ENCODE assay signal across 8 mouse cellular contexts in genomic region chr6:124904161-124904981, GRCm38 (mm10). TPM values are rescaled to one million over a fixed set of nuclear protein-coding genes. Genes with fewer than 3 reads are reported as not detected.
A peak's percentile ranks its signal among the peaks of the same experiment; 100 is the strongest.
DNase-seq lines count a peak whose midpoint lies in the region; ATAC-seq and TF ChIP-seq lines count a peak whose summit lies in the region.

No protein-coding gene starts in this region.

- no peaks in the 10 kb centered on the region; a peak in 1 of 4 replicates for H3K36me3 ChIP-seq in MEL (ENCODE audit: control insufficient read depth in 1 of 2, insufficient read depth in 2 of 2, low read length in 2 of 2)
- no peaks in the 10 kb centered on the region for H3K36me3 ChIP-seq in forebrain, embryonic 12.5 days (replicated peaks)
- no peaks in the 10 kb centered on the region for H3K36me3 ChIP-seq in liver, postnatal 0 days (replicated peaks; ENCODE audit: insufficient read depth, low read length)
- no peaks in the 10 kb centered on the region for H3K36me3 ChIP-seq in neural tube, embryonic 15.5 days

- peaks cover 0 to 5% of the 10 kb centered on the region in 2 experiments; a peak in 3 of 4 replicates for H3K4me1 ChIP-seq in MEL (ENCODE audit: control insufficient read depth in 1 of 2, insufficient read depth in 2 of 2, low read length in 2 of 2)
- H3K4me1 ChIP-seq in forebrain, embryonic 12.5 days = peaks cover 23% of the 10 kb centered on the region
- H3K4me1 ChIP-seq in liver, postnatal 0 days (ENCODE audit: insufficient read depth) = peaks cover 3% of the 10 kb centered on the region; the same call in 1 of the 2 replicates
- H3K4me1 ChIP-seq in neural tube, embryonic 15.5 days = peaks cover 22% of the 10 kb centered on the region

- H3K4me2 ChIP-seq in forebrain, embryonic 12.5 days = peak overlapping the region; percentile 70
- H3K4me2 ChIP-seq in liver, postnatal 0 days (ENCODE audit: low read depth, low read length) = peak overlapping the region; percentile 96
- peak overlapping the region; percentile 80 for H3K4me2 ChIP-seq in neural tube, embryonic 15.5 days

- intact Hi-C loops in heart, postnatal 10 days (cut with DNase I) = loop anchor here (1.0 to 5.0 kb wide), 6 partner anchors 13 to 180 kb away; partner anchors contain the start of gene Zfp384

- WGBS in forebrain, embryonic 12.5 days = 5% methylated on average over 24 of the region's 24 CpGs
- 8% methylated on average over 24 of the region's 24 CpGs for WGBS in large intestine, adult 2 months
- 25% methylated on average over 23 of the region's 24 CpGs for WGBS in liver, postnatal 0 days (ENCODE audit: insufficient replicate concordance)
- 7% methylated on average over 24 of the region's 24 CpGs for WGBS in neural tube, embryonic 15.5 days

- TF ChIP-seq RAD21 in MEL (IDR thresholded peaks at IDR 0.05; ENCODE audit: low read depth, low read length) = no peak; the same call in 1 of the 2 replicates

- H3K27me3 ChIP-seq in MEL (ENCODE audit: control insufficient read depth in 1 of 2, insufficient read depth in 2 of 2, low read length in 2 of 2) = no peaks in the 10 kb centered on the region
- H3K27me3 ChIP-seq in forebrain, embryonic 12.5 days = peaks cover 10% of the 10 kb centered on the region
- peaks cover 7% of the 10 kb centered on the region; the same call in 1 of the 2 replicates for H3K27me3 ChIP-seq in liver, postnatal 0 days (ENCODE audit: insufficient read depth, low read length)
- H3K27me3 ChIP-seq in neural tube, embryonic 15.5 days (replicated peaks) = no peaks in the 10 kb centered on the region

- ATAC-seq in forebrain, embryonic 12.5 days (ENCODE audit: low FRiP score) = peak; percentile 76
- peak; percentile 76 for ATAC-seq in liver, postnatal 0 days
- peak; percentile 86 for ATAC-seq in neural tube, embryonic 15.5 days (ENCODE audit: low FRiP score)

- H3K79me2 ChIP-seq in MEL (ENCODE audit: control insufficient read depth, insufficient read depth, low read length, poor library complexity) = peaks cover 2% of the 10 kb centered on the region; the same call in 1 of the 2 replicates

- peak; percentile 54 to 70 (median 63); a peak in 5 of 6 replicates for TF ChIP-seq CTCF in MEL (IDR thresholded peaks at IDR 0.05 in 2 of 3, conservative IDR thresholded peaks at IDR 0.05 in 1 of 3; ENCODE audit: control insufficient read depth in 1 of 3, insufficient read depth in 1 of 3, low read depth in 2 of 3, low read length in 3 of 3, poor library complexity in 1 of 3, severe bottlenecking in 1 of 3)
- peak; percentile 73 for TF ChIP-seq CTCF in liver, postnatal 0 days (IDR thresholded peaks at IDR 0.05; ENCODE audit: low read depth)

- peak overlapping the region; percentile 76 for H3K9ac ChIP-seq in MEL (ENCODE audit: control insufficient read depth, low read depth, low read length, poor library complexity, severe bottlenecking)
- peak overlapping the region; percentile 78 for H3K9ac ChIP-seq in forebrain, embryonic 12.5 days
- peak overlapping the region; percentile 59 for H3K9ac ChIP-seq in liver, postnatal 0 days (replicated peaks)
- peak overlapping the region; percentile 67 for H3K9ac ChIP-seq in neural tube, embryonic 15.5 days (replicated peaks)

- peak overlapping the region; percentile 72 to 74 for H3K4me3 ChIP-seq in MEL (ENCODE audit: control insufficient read depth in 1 of 2, insufficient read depth in 1 of 2, low read depth in 2 of 2, low read length in 2 of 2)
- peak overlapping the region; percentile 45 for H3K4me3 ChIP-seq in forebrain, embryonic 12.5 days (replicated peaks)
- peak overlapping the region; percentile 70 for H3K4me3 ChIP-seq in liver, postnatal 0 days (ENCODE audit: low read depth, low read length)
- H3K4me3 ChIP-seq in neural tube, embryonic 15.5 days (replicated peaks) = peak overlapping the region; percentile 44

- peak overlapping the region; percentile 23 for H3K27ac ChIP-seq in MEL (ENCODE audit: control insufficient read depth, low read depth, low read length)
- peak overlapping the region; percentile 99 for H3K27ac ChIP-seq in forebrain, embryonic 12.5 days
- H3K27ac ChIP-seq in liver, postnatal 0 days (ENCODE audit: low read depth) = peak overlapping the region; percentile 83
- H3K27ac ChIP-seq in neural tube, embryonic 15.5 days (replicated peaks) = peak overlapping the region; percentile 99

- peak; percentile 88 for DNase-seq in MEL (ENCODE audit: low read depth, low spot score)
- DNase-seq in c-Kit-positive CD71-positive TER-119-positive erythroid progenitor cells, embryonic 14.5 days (ENCODE audit: low spot score) = peak; percentile 70
- DNase-seq in heart, postnatal 10 days = peak; percentile 87
- peak; percentile 48 for DNase-seq in large intestine, adult 2 months (ENCODE audit: low read depth, low spot score)
- DNase-seq in liver, postnatal 0 days = peak; percentile 60
- peak; percentile 77 for DNase-seq in urinary bladder, postnatal 14 days (ENCODE audit: low spot score)

- TF ChIP-seq POLR2A in MEL (IDR thresholded peaks at IDR 0.05; ENCODE audit: control insufficient read depth in 1 of 2, insufficient read depth in 1 of 2, low read depth in 1 of 2, low read length in 2 of 2, poor library complexity in 1 of 2) = no peak

- TF ChIP-seq EP300 in MEL (IDR thresholded peaks at IDR 0.05; ENCODE audit: low read depth in 1 of 2, low read length in 2 of 2) = no peak
- no peak for TF ChIP-seq EP300 in liver, postnatal 0 days (IDR thresholded peaks at IDR 0.05; ENCODE audit: low read depth)

- H3K9me3 ChIP-seq in MEL (replicated peaks; ENCODE audit: insufficient read depth, low read length) = no peaks in the 10 kb centered on the region
- no peaks in the 10 kb centered on the region for H3K9me3 ChIP-seq in forebrain, embryonic 12.5 days
- H3K9me3 ChIP-seq in liver, postnatal 0 days (ENCODE audit: low read length) = no peaks in the 10 kb centered on the region
- H3K9me3 ChIP-seq in neural tube, embryonic 15.5 days (replicated peaks) = no peaks in the 10 kb centered on the region

TF ChIP-seq in MEL, 35 proteins besides CTCF, POLR2A, EP300 and RAD21 (continues in another document):
- TF ChIP-seq ELF1 (IDR thresholded peaks at IDR 0.05; ENCODE audit: low read depth, low read length) (no peak), TAL1 (IDR thresholded peaks at IDR 0.05; ENCODE audit: low read length) (no peak), MAZ (IDR thresholded peaks at IDR 0.05; ENCODE audit: low read depth, low read length) (no peak), POLR2AphosphoS2 (IDR thresholded peaks at IDR 0.05; ENCODE audit: low read length) (no peak), MEF2A (IDR thresholded peaks at IDR 0.05; ENCODE audit: extremely low read depth, insufficient replicate concordance, low read depth, low read length, poor library complexity, severe bottlenecking) (no peak)

RNA-seq across cellular contexts. Expression of gene Lag3, which starts 7.1 kb away (rescaled TPM):
- total RNA-seq in MEL (2012; rRNA removed) = 0.16 and 0.35 TPM in 2 replicates
- polyA plus RNA-seq in MEL (2012; ENCODE audit: insufficient read depth in 1 of 2, insufficient read length in 2 of 2, low read depth in 1 of 2, low replicate concordance in 2 of 2, missing spikeins in 1 of 2) = 1 to 10 TPM in 1 of 2 experiments, not detected in 1; 1.3 TPM
- 2.0 and 3.0 TPM in 2 replicates for polyA plus RNA-seq in forebrain, embryonic 12.5 days (2016; fragmentation: Nextera tagmentation; extraction: Ambion mirVana)
- total RNA-seq in heart, postnatal 10 days (2021) = under 1 TPM; 0.72 to 0.84 TPM
- polyA plus RNA-seq in large intestine, adult 2 months (2012; rRNA removed) = 3.8 and 4.7 TPM in 2 replicates
- polyA plus RNA-seq in liver, postnatal 0 days (2015; fragmentation: Nextera tagmentation; extraction: Ambion mirVana) = 0.33 and 0.40 TPM in 2 replicates
- 3.2 and 3.5 TPM in 2 replicates for polyA plus RNA-seq in neural tube, embryonic 15.5 days (2015; fragmentation: Nextera tagmentation; extraction: Ambion mirVana)

RNA-seq across cellular contexts. Expression of gene Ptms, which starts 15.5 kb away (rescaled TPM):
- total RNA-seq in MEL (2012; rRNA removed) = 19.8 and 31.8 TPM in 2 replicates
- polyA plus RNA-seq in MEL (2012; ENCODE audit: insufficient read depth in 1 of 2, insufficient read length in 2 of 2, low read depth in 1 of 2, low replicate concordance in 2 of 2, missing spikeins in 1 of 2) = 100 to 1,000 TPM in 1 of 2 experiments, not detected in 1; 177 TPM
- 516 and 526 TPM in 2 replicates for polyA plus RNA-seq in forebrain, embryonic 12.5 days (2016; fragmentation: Nextera tagmentation; extraction: Ambion mirVana)
- total RNA-seq in heart, postnatal 10 days (2021) = 100 to 1,000 TPM; 516 to 532 TPM
- polyA plus RNA-seq in large intestine, adult 2 months (2012; rRNA removed) = 658 and 1,077 TPM in 2 replicates
- 116 and 145 TPM in 2 replicates for polyA plus RNA-seq in liver, postnatal 0 days (2015; fragmentation: Nextera tagmentation; extraction: Ambion mirVana)
- polyA plus RNA-seq in neural tube, embryonic 15.5 days (2015; fragmentation: Nextera tagmentation; extraction: Ambion mirVana) = 637 and 745 TPM in 2 replicates

RNA-seq across cellular contexts. Expression of gene Cd4, which starts 16.4 kb away (rescaled TPM):
- total RNA-seq in MEL (2012; rRNA removed) = not detected in 2 replicates
- not detected for polyA plus RNA-seq in MEL (2012; ENCODE audit: insufficient read depth in 1 of 2, insufficient read length in 2 of 2, low read depth in 1 of 2, low replicate concordance in 2 of 2, missing spikeins in 1 of 2)
- polyA plus RNA-seq in forebrain, embryonic 12.5 days (2016; fragmentation: Nextera tagmentation; extraction: Ambion mirVana) = 0.12 and 0.14 TPM in 2 replicates
- 1 to 10 TPM; 1.2 to 2.1 TPM for total RNA-seq in heart, postnatal 10 days (2021)
- polyA plus RNA-seq in large intestine, adult 2 months (2012; rRNA removed) = 6.7 and 7.9 TPM in 2 replicates
- 0.14 and 0.24 TPM in 2 replicates for polyA plus RNA-seq in liver, postnatal 0 days (2015; fragmentation: Nextera tagmentation; extraction: Ambion mirVana)
- 0.17 and 0.61 TPM in 2 replicates for polyA plus RNA-seq in neural tube, embryonic 15.5 days (2015; fragmentation: Nextera tagmentation; extraction: Ambion mirVana)

RNA-seq across cellular contexts. Expression of gene Mlf2, which starts 26.8 kb away (rescaled TPM):
- 133 and 154 TPM in 2 replicates for total RNA-seq in MEL (2012; rRNA removed)
- 100 to 1,000 TPM in 1 of 2 experiments, not detected in 1; 340 TPM for polyA plus RNA-seq in MEL (2012; ENCODE audit: insufficient read depth in 1 of 2, insufficient read length in 2 of 2, low read depth in 1 of 2, low replicate concordance in 2 of 2, missing spikeins in 1 of 2)
- 445 and 449 TPM in 2 replicates for polyA plus RNA-seq in forebrain, embryonic 12.5 days (2016; fragmentation: Nextera tagmentation; extraction: Ambion mirVana)
- total RNA-seq in heart, postnatal 10 days (2021) = 100 to 1,000 TPM; 231 to 236 TPM
- 350 and 390 TPM in 2 replicates for polyA plus RNA-seq in large intestine, adult 2 months (2012; rRNA removed)
- polyA plus RNA-seq in liver, postnatal 0 days (2015; fragmentation: Nextera tagmentation; extraction: Ambion mirVana) = 119 and 136 TPM in 2 replicates
- 543 and 603 TPM in 2 replicates for polyA plus RNA-seq in neural tube, embryonic 15.5 days (2015; fragmentation: Nextera tagmentation; extraction: Ambion mirVana)

RNA-seq across cellular contexts. Expression of gene Gpr162, which starts 40.6 kb away (rescaled TPM):
- 0.08 and 0.20 TPM in 2 replicates for total RNA-seq in MEL (2012; rRNA removed)
- polyA plus RNA-seq in MEL (2012; ENCODE audit: insufficient read depth in 1 of 2, insufficient read length in 2 of 2, low read depth in 1 of 2, low replicate concordance in 2 of 2, missing spikeins in 1 of 2) = under 1 TPM in 1 of 2 experiments, not detected in 1; 0.84 TPM
- polyA plus RNA-seq in forebrain, embryonic 12.5 days (2016; fragmentation: Nextera tagmentation; extraction: Ambion mirVana) = 9.9 and 10.2 TPM in 2 replicates
- 1 to 10 TPM; 3.0 to 4.9 TPM for total RNA-seq in heart, postnatal 10 days (2021)
- 1.1 and 1.7 TPM in 2 replicates for polyA plus RNA-seq in large intestine, adult 2 months (2012; rRNA removed)
- polyA plus RNA-seq in liver, postnatal 0 days (2015; fragmentation: Nextera tagmentation; extraction: Ambion mirVana) = 0.04 and 0.08 TPM in 2 replicates
- 28.9 and 33.8 TPM in 2 replicates for polyA plus RNA-seq in neural tube, embryonic 15.5 days (2015; fragmentation: Nextera tagmentation; extraction: Ambion mirVana)

Comparison
In these comparisons a context has a peak if more than half of its experiments do, and no peak if none do; other contexts are left out.
1. Peak in every context shown above with its lines: DNase-seq, ATAC-seq, H3K4me3 ChIP-seq and H3K27ac ChIP-seq.
2. H3K27ac ChIP-seq: peak in every context shown above with its lines; median percentile 99 in forebrain, embryonic 12.5 days; 99 in neural tube, embryonic 15.5 days; 83 in liver, postnatal 0 days; 23 in MEL.